Mouse (Mus musculus): ENCODE measurements at regions not wholly inside any gene's neighbourhood (a gene's known extent, or its start where the extent isn't known, plus 50 kb on each side); places are given as distances from the start of the nearest gene placed in this dataset.

DNA sequence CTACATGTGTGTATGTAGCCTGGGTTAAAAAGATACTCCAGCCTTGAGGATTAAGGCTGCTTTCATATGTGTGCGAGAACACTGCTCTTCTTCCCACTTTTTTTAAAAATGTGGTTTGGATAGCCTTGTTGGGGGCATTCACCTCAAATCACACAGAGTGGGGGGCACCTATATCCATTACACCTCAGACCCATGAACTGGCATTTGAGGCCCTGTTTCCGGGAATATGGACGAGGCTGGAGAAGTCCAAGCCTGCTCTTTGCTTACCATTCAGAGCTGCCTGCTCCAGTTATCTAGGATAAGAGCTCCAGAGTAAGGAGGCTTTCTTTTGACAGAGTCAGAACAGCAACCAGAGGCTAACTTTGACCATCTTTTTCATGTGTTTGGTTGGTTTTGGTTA lies 61.9 kb upstream of the Ppara start:
- no peak for DNase-seq (ENCODE audit: extremely low spot score in 1 of 2, low spot score in 1 of 2)

DNA sequence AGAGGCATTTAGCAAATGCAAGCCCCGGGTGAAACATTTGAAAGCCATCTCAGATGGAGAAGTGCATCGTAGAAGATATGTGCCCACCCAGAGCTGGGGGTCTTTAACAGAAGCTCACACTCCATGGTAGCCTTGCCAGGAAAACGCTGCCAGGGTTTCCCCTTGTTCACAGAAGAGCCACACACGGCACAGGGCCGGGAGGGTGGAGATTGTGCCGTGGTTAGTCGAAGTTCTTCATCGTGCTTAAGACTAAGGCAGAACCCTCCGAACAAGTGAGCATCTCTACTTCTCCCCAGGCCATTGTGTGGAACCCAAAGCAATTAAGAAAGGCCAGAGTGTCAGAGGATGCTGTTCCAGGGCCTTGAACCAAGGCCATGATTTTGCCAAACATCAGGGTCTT lies 61.3 kb upstream of the Ppara start:
- DNase-seq (ENCODE audit: extremely low spot score in 1 of 2, low spot score in 1 of 2) = no peak

DNA sequence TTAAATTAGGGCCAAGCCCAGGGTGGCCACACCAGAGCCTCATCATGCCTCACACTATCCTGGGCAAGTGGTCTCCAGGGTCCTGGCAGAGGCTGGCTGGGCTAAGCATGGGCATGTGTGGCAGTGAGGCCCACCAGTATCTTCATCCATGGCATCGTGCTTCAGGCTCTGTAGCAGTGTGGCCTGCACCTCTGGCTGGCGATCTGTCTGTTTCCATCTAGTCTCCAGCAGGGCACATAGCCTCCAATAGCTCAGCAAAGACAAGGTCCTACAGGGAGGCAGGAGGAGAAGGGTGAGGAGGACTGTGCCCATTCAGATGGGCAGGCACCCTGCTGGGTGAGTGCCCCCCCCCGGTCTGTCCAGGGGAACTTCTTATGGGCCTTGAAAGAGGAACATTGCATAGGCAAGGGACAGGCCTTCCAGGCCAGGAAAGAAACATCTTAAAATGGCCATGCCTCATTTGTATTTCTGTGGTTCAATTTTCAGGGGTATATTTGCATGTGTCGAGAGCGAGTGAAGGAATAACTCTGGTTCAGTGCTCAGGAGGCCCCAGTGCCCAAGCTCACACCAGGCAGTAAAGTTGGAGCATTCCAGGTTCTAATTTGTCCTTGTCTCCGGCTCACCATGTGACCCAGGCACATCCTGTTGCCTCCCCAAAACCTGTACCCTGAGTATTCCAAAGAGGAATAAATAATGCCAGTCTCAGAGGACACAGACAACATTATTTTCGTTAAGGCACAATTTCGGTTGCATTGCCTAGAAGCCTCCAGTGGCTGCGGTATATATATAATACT lies 60.4 kb upstream of the Ppara start:
- DNase-seq (ENCODE audit: extremely low spot score in 1 of 2, low spot score in 1 of 2) = no peak

DNA sequence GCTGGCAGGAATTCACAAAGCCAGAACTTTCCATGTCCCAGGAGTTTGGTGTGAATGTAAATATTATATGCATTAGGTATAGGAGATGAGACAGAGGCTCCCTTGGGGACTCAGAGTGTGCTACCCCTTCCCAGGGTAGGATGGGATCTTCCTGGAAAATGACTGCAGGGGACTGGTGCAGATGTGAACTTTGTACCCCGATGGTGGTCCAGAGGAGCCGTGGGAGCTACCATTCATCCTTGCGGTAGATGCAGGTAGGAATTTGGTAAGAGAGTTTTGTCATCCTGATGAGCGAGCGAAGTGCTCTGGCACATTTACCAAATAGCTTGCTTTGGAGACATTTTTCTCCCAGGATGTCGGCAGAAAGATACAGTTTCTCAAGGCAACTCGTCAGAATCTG lies 59.7 kb upstream of the Ppara start:
- no peak for DNase-seq (ENCODE audit: extremely low spot score in 1 of 2, low spot score in 1 of 2)

DNA sequence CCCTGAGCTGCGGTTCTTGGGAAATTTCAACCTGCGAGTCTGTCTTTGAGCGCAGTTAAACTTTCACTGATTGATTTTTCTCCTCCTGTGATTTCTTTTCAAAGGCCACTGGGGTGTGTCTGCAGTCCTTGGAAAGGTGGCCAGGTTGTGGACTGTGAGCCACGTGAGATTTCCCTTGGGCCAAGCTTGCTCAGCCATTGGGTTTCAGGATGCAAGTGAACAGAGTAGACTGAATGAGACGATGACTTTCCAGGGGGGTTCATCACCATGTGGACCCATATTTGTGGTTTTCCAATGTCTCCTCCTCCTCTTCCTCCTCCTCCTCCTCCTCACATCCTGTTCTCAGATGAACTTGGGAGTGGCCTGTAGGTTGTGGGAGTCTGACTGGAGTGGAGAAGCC lies 59.0 kb upstream of the Ppara start:
- DNase-seq (ENCODE audit: extremely low spot score in 1 of 2, low spot score in 1 of 2) = no peak

DNA sequence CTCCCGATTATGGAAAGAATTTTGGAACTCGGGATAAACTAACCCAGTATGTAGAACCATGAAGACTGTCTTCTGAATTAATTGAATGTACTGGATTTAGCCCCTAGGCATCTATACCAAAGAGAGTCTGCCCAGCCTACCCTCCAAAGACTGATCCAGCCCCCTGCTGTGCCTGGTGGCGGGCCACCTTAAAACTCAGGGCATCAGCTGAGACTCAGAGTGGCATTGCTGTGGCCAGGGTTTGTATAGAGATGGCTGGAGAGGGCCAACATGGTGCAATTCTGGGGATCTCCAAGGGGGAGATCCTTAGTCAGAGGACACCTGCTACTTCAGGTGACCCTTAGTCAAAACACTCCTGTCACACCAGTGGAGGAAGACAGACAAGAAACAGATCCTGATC lies 58.6 kb upstream of the Ppara start:
- DNase-seq (ENCODE audit: extremely low spot score in 1 of 2, low spot score in 1 of 2) = no peak

DNA sequence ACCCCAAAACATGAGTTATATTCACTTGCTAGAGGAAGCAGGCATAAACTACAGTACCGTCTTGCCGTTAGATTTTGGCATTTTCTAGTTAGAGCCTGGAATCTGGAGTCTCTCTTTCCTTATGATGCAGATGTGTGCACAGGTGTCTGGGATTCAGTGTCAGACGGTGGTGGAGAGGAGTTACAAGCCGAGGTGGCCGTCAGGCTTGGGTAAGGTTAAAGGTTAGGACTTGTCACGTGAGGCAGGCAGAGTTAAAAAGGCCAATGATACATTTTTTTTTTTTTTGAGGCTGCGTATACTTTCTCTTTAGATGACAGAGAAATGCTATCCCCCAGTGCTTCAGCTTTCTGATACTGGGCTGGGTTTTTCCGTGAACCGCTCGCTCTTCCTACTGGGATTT lies 57.9 kb upstream of the Ppara start:
- DNase-seq (ENCODE audit: extremely low spot score in 1 of 2, low spot score in 1 of 2) = no peak

DNA sequence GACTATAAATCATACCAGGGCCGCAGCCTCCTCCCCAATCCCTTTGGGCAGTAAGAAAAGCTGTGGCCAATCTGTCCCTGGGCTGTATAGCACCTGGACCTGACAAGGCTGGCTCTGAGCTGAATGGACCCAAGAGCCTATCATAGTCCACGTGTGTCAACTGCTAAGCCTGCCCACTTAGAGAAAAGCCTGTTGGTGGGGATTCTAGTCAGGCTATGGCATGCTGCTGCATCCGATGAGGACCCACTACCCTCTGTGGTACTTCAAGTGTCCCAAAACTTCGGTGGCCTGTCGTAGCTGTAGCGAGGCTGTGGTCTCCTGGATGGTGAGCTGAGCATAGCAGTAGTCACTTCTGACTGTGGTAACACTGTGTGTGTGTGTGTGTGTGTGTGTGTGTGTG lies 57.4 kb upstream of the Ppara start:
- DNase-seq (ENCODE audit: extremely low spot score in 1 of 2, low spot score in 1 of 2) = no peak

DNA sequence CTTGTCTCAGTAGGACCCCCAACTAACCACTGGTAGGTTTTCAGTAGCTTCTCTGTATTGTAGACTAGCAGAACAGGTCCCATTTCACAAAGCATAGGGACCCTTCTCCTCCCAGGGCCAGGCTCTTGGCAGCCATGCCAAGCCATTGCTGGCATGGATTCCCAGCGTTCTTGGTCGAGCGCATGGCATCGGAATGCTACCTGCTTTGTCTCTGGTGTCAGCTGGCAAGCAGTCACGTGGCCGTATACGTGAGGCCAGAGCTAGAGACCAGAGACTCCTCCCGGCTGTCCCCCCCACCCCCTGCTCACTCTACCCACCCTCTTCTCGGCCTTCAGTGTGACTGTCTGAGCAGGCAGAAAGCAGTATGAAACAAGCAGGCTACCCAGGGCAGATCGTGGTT lies 56.9 kb upstream of the Ppara start:
- no peak for DNase-seq (ENCODE audit: extremely low spot score in 1 of 2, low spot score in 1 of 2)

DNA sequence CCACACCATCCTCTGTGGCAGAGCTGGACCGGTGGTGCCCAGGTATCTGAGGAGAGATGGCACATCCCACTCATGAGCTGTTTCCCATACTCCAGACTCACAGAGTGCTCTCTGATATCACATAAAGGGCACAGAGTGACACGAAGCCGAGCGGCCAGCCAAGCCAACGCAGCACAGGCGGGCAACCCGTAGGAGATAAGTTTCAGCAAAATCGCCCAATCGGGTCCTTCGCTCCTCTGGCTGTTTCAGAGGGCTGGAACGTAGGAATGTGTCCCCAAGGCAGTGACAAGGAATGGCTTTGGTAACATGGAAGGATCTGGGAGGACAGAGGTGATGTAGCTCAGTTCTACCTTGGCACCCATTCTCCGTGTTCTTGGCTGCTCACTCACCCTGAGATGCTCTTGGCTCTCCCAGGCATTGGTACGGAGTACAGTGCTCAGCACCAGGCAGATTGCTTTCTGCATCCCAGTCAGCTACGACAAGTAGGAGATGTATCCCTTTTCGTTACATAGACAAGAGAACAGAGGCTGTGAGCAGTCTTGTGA lies 56.4 kb upstream of the Ppara start:
- DNase-seq (ENCODE audit: extremely low spot score in 1 of 2, low spot score in 1 of 2) = no peak

DNA sequence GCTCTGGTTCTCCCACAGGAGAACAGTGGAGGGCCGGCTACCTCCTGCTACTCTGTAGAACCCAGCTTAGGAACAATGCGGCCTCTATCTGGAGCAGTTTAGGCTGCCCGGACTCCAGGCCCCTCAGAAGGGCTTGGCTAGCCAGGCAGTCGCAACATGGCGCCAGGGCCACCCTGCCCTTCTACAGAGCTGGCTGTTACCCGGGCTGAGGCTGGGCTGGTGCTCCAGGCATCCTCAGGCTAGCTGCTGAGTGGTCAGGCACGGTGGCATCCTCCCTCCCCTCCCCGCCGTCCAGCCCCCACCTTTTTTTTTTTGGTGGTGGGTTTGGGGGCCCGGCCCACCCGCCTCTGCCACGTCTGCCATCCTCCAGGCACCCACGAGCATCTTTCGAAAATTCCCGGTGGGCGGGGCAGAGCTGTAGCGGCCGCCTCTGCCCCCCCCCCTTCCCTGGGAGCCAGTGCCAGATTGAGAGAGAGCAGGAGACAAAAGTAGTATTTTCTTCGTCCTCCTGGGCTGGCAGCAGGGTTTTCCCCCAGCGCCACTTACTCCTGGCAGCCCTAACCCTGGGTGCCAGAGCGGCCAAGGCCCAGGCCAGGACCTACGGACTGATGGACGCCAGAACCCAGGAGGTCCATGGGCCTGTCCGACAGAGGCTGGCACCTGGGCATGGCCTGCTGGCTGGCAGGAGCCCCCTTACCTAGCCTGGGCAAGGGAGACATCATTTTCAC lies 55.6 kb upstream of the Ppara start:
- no peak for DNase-seq (ENCODE audit: extremely low spot score in 1 of 2, low spot score in 1 of 2)

DNA sequence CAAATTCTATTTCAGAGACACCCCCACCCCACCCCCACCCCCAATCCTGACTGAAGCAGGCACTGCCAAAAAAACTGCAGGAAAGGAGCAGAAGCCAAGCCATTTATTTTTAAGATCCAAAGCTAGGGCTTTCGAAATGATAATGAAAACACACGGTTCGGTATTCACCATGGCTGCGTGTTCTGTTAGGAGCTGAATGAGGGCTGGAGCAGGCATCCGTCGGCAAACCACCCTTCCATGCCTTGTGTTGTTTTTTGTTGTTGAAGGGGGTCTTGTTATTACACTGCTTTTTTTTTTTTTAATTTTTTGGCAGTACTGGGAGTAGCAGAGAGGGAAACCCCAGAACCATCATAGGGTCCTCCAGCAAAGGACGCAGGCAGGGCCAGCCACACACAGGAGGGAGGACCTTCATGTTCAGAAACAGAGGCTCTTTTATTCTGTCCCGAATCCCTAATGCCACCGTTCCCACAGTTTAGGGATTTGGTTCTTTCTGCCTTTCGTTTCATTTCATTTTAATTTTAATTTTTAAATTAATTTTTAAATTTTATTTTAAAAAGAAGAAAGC lies 54.8 kb upstream of the Ppara start:
- DNase-seq (ENCODE audit: extremely low spot score in 1 of 2, low spot score in 1 of 2) = no peak

DNA sequence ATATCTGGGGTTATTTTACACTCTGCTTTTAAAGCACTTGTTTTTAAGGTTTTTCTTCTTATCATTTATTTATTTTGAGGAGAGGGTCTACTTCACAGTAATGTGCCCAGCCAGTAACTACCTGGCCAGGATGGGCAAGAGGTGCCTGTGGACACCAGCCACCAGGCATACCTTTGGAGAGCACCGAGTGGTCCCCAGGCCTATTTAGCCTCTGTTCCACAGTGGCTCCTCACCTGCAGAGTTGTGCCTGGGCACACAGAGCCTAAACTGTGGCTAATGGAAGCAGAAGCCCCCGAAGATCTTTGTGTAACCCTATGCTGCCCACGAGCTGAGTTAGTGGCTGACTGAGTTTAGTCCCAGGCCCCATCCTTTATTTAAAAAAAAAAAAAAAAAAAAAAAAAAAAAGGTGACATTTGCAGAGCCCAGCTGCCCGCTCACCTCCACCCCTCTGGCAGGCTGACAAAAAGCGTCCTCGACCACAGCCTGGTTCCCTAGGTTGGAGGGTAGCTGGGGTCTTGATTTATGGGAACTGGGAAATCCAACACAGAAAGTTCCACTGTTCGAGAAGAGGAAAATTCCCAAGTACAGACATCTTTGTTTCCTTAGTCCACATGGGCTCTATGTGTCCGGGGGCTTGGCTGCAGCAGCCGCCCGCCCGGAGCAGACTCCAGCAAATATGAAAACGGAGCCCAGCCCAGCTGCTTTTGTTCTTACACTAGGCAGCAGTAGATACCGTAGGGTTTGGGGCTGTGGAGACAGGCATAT lies 54.1 kb upstream of the Ppara start:
- no peak for DNase-seq (ENCODE audit: extremely low spot score in 1 of 2, low spot score in 1 of 2)

DNA sequence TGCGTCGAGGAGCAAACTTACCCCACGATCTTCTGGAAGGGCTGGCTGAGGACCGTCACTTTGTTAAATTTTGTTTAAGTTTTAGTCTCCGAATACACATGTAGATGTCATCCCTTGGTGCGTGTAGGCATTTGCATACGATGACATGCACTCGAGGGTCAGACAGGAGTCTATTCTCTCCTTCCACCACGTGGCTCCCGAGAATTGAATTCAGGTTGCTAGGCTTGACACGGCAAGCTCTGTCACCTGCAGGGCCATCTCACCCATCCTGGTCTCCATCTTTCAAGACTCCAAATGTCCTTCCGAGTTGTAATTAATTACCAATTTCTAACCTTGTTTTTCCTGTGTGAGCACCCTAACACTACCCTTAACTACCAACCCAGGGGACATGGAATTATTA lies 52.7 kb upstream of the Ppara start:
- DNase-seq (ENCODE audit: extremely low spot score in 1 of 2, low spot score in 1 of 2) = no peak

DNA sequence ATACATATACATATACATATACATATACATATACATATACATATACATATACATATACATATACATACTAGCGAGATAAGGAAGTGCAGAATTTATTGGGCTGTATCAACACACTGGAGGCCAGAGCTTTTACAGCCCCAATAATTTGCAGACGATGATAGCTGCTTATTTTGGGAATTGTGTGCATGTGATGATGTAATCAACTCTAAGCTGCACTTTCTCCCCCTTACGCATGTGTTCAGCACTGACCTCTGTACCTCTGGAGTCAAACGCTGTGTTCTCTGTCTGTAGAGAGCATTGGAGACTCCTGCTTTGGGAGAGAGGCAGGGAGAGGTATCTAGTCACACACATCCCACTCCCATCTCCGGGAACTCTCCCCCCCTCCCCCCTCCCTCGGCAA lies 52.0 kb upstream of the Ppara start:
- DNase-seq (ENCODE audit: extremely low spot score in 1 of 2, low spot score in 1 of 2) = no peak

DNA sequence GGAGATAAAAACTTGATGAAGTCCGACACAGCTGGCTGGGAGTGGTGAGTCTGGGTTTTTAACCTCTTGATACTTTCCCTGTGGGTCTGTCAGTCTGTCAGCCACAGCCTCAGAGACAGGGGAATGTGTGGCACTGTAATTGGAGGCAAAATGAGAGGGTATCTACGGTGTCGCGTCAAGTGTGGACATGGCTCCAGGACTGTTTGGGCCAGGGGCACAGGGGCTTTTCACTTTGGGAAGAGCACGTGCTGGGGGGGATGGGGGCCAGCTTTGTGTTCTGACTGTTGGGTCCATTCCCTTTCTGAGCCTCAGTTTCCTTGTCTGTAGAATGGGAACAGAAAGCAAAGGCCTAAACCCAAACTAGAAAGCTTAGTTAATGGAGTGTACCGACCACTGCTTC lies 51.5 kb upstream of the Ppara start:
- no peak for DNase-seq (ENCODE audit: extremely low spot score in 1 of 2, low spot score in 1 of 2)

DNA sequence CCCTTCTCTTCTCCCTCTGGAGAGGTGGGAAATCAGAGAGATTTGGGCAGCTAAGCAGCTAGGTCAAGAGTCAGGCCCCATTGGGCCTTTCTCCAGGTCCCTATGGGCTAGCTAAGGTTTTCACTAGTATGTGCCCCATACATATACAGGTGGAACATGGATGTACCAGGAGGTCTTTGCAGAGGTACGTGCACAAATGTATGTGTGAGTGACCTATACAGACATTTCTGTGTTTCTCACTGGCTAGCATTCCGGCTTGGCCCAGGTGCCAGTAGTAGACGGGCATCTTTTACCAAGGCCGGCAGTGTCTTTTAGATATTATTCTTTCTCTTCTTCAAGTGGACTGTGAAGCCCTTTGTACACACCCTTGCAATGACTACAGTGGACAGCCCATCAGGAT lies 51.1 kb upstream of the Ppara start:
- DNase-seq (ENCODE audit: extremely low spot score in 1 of 2, low spot score in 1 of 2) = no peak

DNA sequence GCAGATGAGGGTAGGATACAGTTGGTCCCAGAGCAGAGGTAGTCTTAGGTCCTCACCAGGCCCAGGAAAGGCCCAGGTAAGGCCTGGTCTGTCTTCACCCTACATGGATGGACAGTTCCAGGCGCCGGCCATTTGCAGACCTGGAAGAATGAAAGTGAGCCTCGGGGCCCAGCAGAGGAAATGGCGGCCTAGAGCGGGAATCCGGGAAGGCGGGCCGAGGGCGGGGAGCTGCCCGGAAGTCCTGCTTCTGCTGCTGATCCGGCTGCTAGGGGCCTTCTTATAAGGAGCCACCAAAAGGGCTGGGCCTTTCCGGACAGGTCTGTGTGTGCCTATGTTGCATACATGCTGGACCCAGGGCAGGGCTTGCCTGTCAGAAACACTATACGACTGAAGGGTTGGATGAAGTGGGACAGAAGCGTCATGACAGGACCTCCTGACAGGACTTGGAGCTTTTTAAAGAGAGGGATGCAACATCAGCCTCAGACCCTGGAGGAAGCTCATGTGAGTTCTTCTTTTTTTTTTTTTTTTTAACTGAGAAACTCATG lies 50.5 kb upstream of the Ppara start:
- DNase-seq (ENCODE audit: extremely low spot score in 1 of 2, low spot score in 1 of 2) = no peak

DNA sequence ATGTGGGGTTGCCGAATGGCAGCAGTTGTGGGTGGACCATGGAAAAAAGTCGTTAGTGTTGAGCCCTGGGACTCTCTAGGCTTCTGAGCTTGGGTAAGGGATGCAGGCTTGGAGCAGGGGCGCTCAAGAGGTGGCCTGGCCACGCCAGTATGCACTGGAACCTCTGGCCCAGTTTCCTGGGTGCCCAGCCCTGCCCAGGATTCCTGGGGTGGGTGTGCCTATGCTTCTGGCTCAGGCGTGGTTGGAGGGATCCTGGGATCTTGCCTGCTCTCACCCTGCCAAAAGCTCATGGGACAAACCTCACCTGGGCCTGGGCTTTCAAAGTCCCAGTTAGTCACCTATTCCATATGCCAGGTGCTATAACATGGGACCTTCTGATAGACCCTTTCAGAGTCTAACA lies 49.9 kb upstream of the Ppara start:
- no peak for DNase-seq (ENCODE audit: extremely low spot score in 1 of 2, low spot score in 1 of 2)

All from layer of hippocampus, postnatal 25 days (tissue).